Mouse (Mus musculus) small intestine, adult 2 months (tissue): Measurements from ENCODE around the gene Arl13a. TPM values are rescaled to one million over a fixed set of nuclear protein-coding genes. Genes with fewer than 3 reads are reported as not detected.

Experiments
- H3K27ac ChIP-seq: fragments of 200-500 bp; 2 replicates; pipeline ENCODE4 v1.5.1; 2012; ENCODE audit warnings: low read depth, low read length, control low read depth, inconsistent platforms; ENCODE audit not compliant: insufficient read depth
- H3K27me3 ChIP-seq: fragments of 200-500 bp; 2 replicates; pipeline ENCODE4 v1.6.1; 2012; ENCODE audit warnings: mild to moderate bottlenecking, moderate library complexity, low read length, inconsistent platforms; ENCODE audit not compliant: control insufficient read depth, insufficient read depth
- H3K36me3 ChIP-seq: fragments of 200-500 bp; 2 replicates; pipeline ENCODE4 v1.6.1; 2012; ENCODE audit warnings: mild to moderate bottlenecking, low read length, control low read depth, inconsistent platforms; ENCODE audit not compliant: control insufficient read depth, insufficient read depth
- H3K4me1 ChIP-seq: fragments of 200-500 bp; 2 replicates; pipeline ENCODE4 v1.6.1; 2012; ENCODE audit warnings: low read length, inconsistent platforms, mixed read lengths; ENCODE audit not compliant: control insufficient read depth, insufficient read depth, insufficient read length
- H3K4me3 ChIP-seq: fragments of 200-500 bp; 2 replicates; pipeline ENCODE4 v1.5.1; 2012; ENCODE audit warnings: low read depth, mild to moderate bottlenecking, control low read depth, inconsistent platforms, low read length, moderate library complexity
- CTCF ChIP-seq: fragments of 200-500 bp; IDR thresholded peaks from 2 replicates; pipeline ENCODE4 v1.5.1; 2012; ENCODE audit warnings: low read depth, mild to moderate bottlenecking, control low read depth, inconsistent platforms, low read length, moderate library complexity, mixed read lengths; ENCODE audit not compliant: insufficient replicate concordance, insufficient read length; ENCODE audit errors: extremely low read depth
- POLR2A ChIP-seq: fragments of 200-500 bp; IDR thresholded peaks from 2 replicates; pipeline ENCODE4 v1.6.1; 2012; ENCODE audit warnings: low read depth, mild to moderate bottlenecking, control low read depth, inconsistent platforms, low read length, moderate library complexity
- WGBS: fragments of 180-500 bp; shearing (Covaris S2); methylation state at CpG from one replicate; pipeline ENCODE4 v1.1.7; 2018; 5-methylcytosine and 5-hydroxymethylcytosine counted together
- polyA plus RNA-seq: library from polyadenylated mRNA; depleted of rRNA; stranded (reverse); fragments of >200 nt; gene quantifications from 2 replicates; pipeline ENCODE4 v1.2.3, GENCODE M21; 2012; rRNA removed

Arl13a gene
- polyA plus RNA-seq, 1 experiment: not detected

DNA sequence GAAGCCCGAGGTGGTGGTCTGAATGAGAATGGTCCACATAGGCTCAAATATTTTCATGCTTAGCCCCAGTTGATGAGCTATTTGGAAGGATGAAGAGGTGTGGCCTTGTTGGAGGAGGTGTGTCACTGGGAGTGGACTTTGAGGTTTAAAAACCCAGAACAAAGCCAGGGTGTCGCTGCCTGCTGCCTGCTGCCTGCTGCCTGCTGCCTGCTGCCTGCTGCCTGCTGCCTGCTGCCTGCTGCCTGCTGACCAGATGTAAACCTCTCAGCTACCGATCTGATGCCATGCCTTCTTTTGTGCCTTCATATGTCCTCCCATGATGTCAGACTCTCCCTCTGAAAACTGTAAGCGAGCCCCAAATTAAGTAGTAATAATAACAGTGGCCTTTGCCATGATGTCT is 34.6 kb downstream of the Arl13a start, which contains the start of gene Nox1:
TSS of gene Nox1 (minus strand) at position 101 of the 400 bp plus-strand sequence.
- TF ChIP-seq CTCF: no peak
- no peak for TF ChIP-seq POLR2A
- 65% methylated on average over 4 of the region's 4 CpGs for WGBS
- Histone ChIP-seq H3K4me3 (no peak within 1 kb of the TSS), H3K27me3 (no peaks in the 10 kb centered on the region), H3K4me1 (no peaks in the 10 kb centered on the region), H3K36me3 (peaks cover 23% of the 10 kb centered on the region), H3K27ac (no peak within 1 kb of the TSS)

GRCm38 (mm10) chrX:134233048-134233447 is 45.7 kb downstream of the Arl13a start:
- Histone ChIP-seq H3K27me3 (no peaks in the 10 kb centered on the region), H3K36me3 (peaks cover 2% of the 10 kb centered on the region), H3K4me1 (no peaks in the 10 kb centered on the region), H3K27ac (no peak overlapping the region), H3K4me3 (no peak overlapping the region)
- 91% methylated on average over 1 of the region's 1 CpGs for WGBS
- TF ChIP-seq POLR2A (no peak), CTCF (no peak)

- peaks cover 25% of the 10 kb centered on the region for H3K36me3 ChIP-seq
- 83% methylated on average over 10 of the region's 10 CpGs for WGBS
Observed at GRCm38 (mm10) chrX:134238266-134238665, 51.0 kb downstream of the Arl13a start.

GRCm38 (mm10) chrX:134245946-134246345 is 58.6 kb downstream of the Arl13a start:
- Histone ChIP-seq H3K4me3 (no peak overlapping the region), H3K36me3 (peaks cover 6% of the 10 kb centered on the region), H3K4me1 (no peaks in the 10 kb centered on the region), H3K27me3 (no peaks in the 10 kb centered on the region), H3K27ac (no peak overlapping the region)
- TF ChIP-seq POLR2A (no peak), CTCF (no peak)
- 80% methylated on average over 10 of the region's 10 CpGs for WGBS

More at GRCm38 (mm10) chrX:134238266-134238665, 51.0 kb downstream of the Arl13a start:
- H3K27me3 ChIP-seq: no peaks in the 10 kb centered on the region
- H3K4me1 ChIP-seq: no peaks in the 10 kb centered on the region
- TF ChIP-seq POLR2A (no peak), CTCF (no peak)
- H3K27ac ChIP-seq: no peak overlapping the region
- no peak overlapping the region for H3K4me3 ChIP-seq

- Histone ChIP-seq H3K27ac (no peak overlapping the region), H3K4me3 (no peak overlapping the region), H3K27me3 (no peaks in the 10 kb centered on the region), H3K4me1 (no peaks in the 10 kb centered on the region), H3K36me3 (peaks cover 3% of the 10 kb centered on the region; the same call in 1 of the 2 replicates)
- 42% methylated on average over 2 of the region's 2 CpGs for WGBS
- TF ChIP-seq CTCF: no peak
- no peak for TF ChIP-seq POLR2A
Observed at GRCm38 (mm10) chrX:134248202-134248601, 60.9 kb downstream of the Arl13a start.

Other genes with a start within 250 kb of the Arl13a start
- gene Sytl4, start 205.7 kb upstream of the Arl13a start, polyA plus RNA-seq: 0.24 and 0.28 TPM in 2 replicates
- gene Cstf2, start 128.3 kb upstream of the Arl13a start, polyA plus RNA-seq: 6.9 and 8.8 TPM in 2 replicates
- 0.20 and 0.77 TPM in 2 replicates for gene Xkrx, start 25.4 kb upstream of the Arl13a start, polyA plus RNA-seq
- gene Nox1, start 34.5 kb downstream of the Arl13a start, polyA plus RNA-seq: 0.08 and 0.13 TPM in 2 replicates
- gene Trmt2b, start 89.5 kb downstream of the Arl13a start, polyA plus RNA-seq: 2.6 and 4.4 TPM in 2 replicates
- gene Tmem35a, start 107.7 kb downstream of the Arl13a start, polyA plus RNA-seq: 0.11 and 0.37 TPM in 2 replicates
- gene Cenpi, start 120.6 kb downstream of the Arl13a start, polyA plus RNA-seq: 0.29 and 0.94 TPM in 2 replicates
- 0.14 and 0.24 TPM in 2 replicates for gene Drp2, start 217.1 kb downstream of the Arl13a start, polyA plus RNA-seq